Mouse (Mus musculus): Measurements from ENCODE around the gene Gm21761. TPM values are rescaled to one million over a fixed set of nuclear protein-coding genes. Genes with fewer than 3 reads are reported as not detected.
"Not testable (repeated sequence)": the region's sequence is repeated elsewhere in the genome, so short reads cannot be mapped to it uniquely, and the experiment has no call there.

Gm21761 gene
- polyA plus RNA-seq (2014; fragmentation: Nextera tagmentation; extraction: Ambion mirVana): not detected in 2 replicates

DNA sequence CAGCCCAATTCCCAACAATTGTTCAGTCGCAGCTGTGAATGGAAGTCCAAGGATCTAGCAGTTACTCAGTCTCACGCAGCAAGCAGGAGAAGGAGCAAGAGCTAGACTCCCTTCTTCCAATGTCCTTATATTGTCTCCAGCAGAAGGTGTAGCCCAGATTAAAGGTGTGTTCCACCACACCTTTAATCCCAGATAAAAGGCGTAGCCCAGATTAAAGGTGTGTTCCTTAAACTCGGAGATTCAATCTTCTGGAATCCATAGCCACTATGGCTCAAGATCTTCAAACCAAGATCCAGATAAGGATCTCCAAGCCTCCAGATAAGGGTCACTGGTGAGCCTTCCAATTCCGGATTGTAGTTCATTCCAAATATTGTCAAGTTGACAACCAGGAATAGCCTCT, at the start of gene Gm21761:
TSS of gene Gm21761 (minus strand) at position 101 of the 400 bp plus-strand sequence.
- H3K9ac ChIP-seq (ENCODE audit: low read depth, low read length); ATAC-seq (replicated peaks; ENCODE audit: insufficient number of reproducible peaks, low FRiP score, low TSS enrichment); H3K36me3 ChIP-seq (ENCODE audit: control insufficient read depth, insufficient read depth, low read length); H3K27me3 ChIP-seq (ENCODE audit: control insufficient read depth, insufficient read depth, low read length); H3K4me2 ChIP-seq; H3K27ac ChIP-seq (ENCODE audit: low read depth, low read length); H3K4me1 ChIP-seq (ENCODE audit: control insufficient read depth, insufficient read depth, low read length); H3K4me3 ChIP-seq (ENCODE audit: low read depth, low read length); H3K9me3 ChIP-seq (replicated peaks; ENCODE audit: control insufficient read depth, low read length): not testable (repeated sequence)
- WGBS (ENCODE audit: insufficient replicate concordance): no CpG with 5 or more reads among the region's 5 CpGs

DNA sequence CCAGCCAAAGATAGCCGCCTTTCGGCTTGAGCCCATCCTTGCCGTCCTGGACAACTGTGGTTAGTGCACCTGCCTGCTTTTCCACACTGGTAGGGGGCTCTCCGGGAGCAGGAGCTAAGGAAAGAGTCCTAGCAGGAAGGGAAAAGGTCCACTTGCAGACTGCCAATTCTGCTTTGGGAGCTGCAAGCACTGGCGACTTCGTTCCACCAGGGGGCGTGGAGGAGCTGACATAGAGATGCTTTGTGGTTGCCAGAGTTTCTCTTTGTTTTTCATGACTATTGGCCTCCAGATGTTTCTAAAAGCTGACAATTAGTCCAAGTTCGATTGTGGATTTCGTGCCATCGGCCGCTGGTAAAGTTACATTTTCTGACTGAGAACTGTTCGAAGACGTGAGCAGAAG, 40.1 kb upstream of the Gm21761 start:
- H3K4me2 ChIP-seq; H3K9me3 ChIP-seq (replicated peaks; ENCODE audit: control insufficient read depth, low read length); H3K4me3 ChIP-seq (ENCODE audit: low read depth, low read length); H3K4me1 ChIP-seq (ENCODE audit: control insufficient read depth, insufficient read depth, low read length); H3K27ac ChIP-seq (ENCODE audit: low read depth, low read length); ATAC-seq (replicated peaks; ENCODE audit: insufficient number of reproducible peaks, low FRiP score, low TSS enrichment); H3K36me3 ChIP-seq (ENCODE audit: control insufficient read depth, insufficient read depth, low read length); H3K9ac ChIP-seq (ENCODE audit: low read depth, low read length); H3K27me3 ChIP-seq (ENCODE audit: control insufficient read depth, insufficient read depth, low read length): not testable (repeated sequence)
- WGBS (ENCODE audit: insufficient replicate concordance): no CpG with 5 or more reads among the region's 13 CpGs

DNA sequence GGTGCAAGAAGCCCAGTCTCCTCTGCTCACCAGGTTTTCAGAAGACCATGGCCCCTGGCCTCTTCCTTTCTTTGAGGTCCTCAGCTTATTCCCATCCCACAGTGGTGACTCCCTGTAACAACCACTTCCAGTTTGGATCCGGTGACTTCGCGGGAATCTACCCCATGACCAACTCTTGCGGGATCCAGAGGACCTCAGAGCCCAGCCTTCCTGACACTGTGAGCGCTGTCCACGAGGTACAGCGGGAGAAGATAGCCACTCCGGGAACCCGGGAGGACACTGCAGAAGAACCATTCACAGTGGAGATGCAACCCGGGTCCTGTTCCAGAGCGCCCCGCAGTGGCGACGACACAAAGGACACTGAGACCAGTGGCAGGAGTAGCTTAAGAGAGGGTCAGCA, 39.1 kb upstream of the Gm21761 start:
- not testable (repeated sequence) for H3K4me2 ChIP-seq; H3K4me3 ChIP-seq (ENCODE audit: low read depth, low read length); H3K9me3 ChIP-seq (replicated peaks; ENCODE audit: control insufficient read depth, low read length); ATAC-seq (replicated peaks; ENCODE audit: insufficient number of reproducible peaks, low FRiP score, low TSS enrichment); H3K27me3 ChIP-seq (ENCODE audit: control insufficient read depth, insufficient read depth, low read length); H3K4me1 ChIP-seq (ENCODE audit: control insufficient read depth, insufficient read depth, low read length); H3K36me3 ChIP-seq (ENCODE audit: control insufficient read depth, insufficient read depth, low read length); H3K27ac ChIP-seq (ENCODE audit: low read depth, low read length); H3K9ac ChIP-seq (ENCODE audit: low read depth, low read length)
- WGBS (ENCODE audit: insufficient replicate concordance): no CpG with 5 or more reads among the region's 14 CpGs

DNA sequence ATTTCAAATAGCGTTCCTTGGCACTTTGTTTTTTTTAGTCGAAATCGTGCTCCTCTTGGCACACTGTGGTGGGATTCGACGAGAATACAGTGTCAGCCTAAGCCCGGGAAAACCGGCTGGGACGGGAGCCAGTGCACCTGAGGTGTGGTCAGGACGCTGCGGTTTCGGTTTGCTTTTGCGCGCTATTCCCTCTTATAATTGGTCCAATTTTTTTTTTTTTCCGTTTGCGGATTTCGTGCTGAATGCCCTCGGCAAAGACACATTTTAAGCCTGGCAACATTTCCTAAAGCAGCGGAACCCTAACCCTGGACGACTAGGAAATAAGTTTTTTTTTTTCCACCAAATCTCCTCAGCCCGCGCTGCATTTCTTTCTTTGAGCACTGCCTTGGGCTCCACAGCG, 36.9 kb upstream of the Gm21761 start:
- Histone ChIP-seq H3K4me3 (ENCODE audit: low read depth, low read length) (peak overlapping the region; percentile 26), H3K4me2 (peak overlapping the region; percentile 43)
- WGBS (ENCODE audit: insufficient replicate concordance): under 1% methylated on average over 20 of the region's 22 CpGs
- not testable (repeated sequence) for H3K4me1 ChIP-seq (ENCODE audit: control insufficient read depth, insufficient read depth, low read length); H3K27ac ChIP-seq (ENCODE audit: low read depth, low read length); H3K9ac ChIP-seq (ENCODE audit: low read depth, low read length); H3K27me3 ChIP-seq (ENCODE audit: control insufficient read depth, insufficient read depth, low read length); ATAC-seq (replicated peaks; ENCODE audit: insufficient number of reproducible peaks, low FRiP score, low TSS enrichment); H3K36me3 ChIP-seq (ENCODE audit: control insufficient read depth, insufficient read depth, low read length); H3K9me3 ChIP-seq (replicated peaks; ENCODE audit: control insufficient read depth, low read length)

DNA sequence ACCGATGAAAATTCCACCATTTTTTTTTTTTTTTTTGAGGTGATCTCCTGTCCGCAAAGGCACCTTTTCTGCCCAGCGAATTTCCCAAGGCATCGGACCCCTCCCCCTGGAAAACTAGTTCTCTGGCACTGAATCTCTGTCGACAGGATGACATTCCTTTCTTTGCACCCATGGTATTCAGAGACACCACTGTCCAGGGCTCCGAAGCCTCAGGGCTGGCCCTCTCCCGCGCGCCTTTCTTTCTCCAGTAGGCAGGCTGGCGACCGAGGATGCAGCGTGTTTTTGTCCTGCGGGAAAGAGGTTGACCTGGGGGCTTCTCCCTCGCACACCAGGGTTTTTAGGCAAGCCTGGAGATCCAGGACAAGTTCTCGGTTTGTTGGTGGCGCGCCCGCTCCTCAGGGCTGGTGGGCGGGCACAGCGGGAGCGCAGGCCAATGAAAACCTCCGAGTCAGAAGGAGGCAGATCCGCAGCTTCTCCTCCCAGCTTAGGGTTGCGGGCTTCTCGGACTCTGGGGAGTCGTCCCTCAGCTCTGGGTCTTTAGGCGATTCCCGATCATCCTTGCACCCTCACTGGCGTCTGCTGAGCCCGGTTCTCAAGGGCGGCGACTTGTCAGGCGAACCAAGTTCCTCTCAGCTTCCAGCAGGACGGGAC, 36.4 kb upstream of the Gm21761 start:
- H3K36me3 ChIP-seq (ENCODE audit: control insufficient read depth, insufficient read depth, low read length); H3K27me3 ChIP-seq (ENCODE audit: control insufficient read depth, insufficient read depth, low read length); H3K4me1 ChIP-seq (ENCODE audit: control insufficient read depth, insufficient read depth, low read length); H3K9ac ChIP-seq (ENCODE audit: low read depth, low read length); H3K27ac ChIP-seq (ENCODE audit: low read depth, low read length); H3K9me3 ChIP-seq (replicated peaks; ENCODE audit: control insufficient read depth, low read length): not testable (repeated sequence)
- ATAC-seq (replicated peaks; ENCODE audit: insufficient number of reproducible peaks, low FRiP score, low TSS enrichment): peak; percentile 62; the same call in 1 of the 2 replicates
- Histone ChIP-seq H3K4me3 (ENCODE audit: low read depth, low read length) (peak overlapping the region; percentile 26; the same call in 1 of the 2 replicates), H3K4me2 (peak overlapping the region; percentile 43)
- under 1% methylated on average over 15 of the region's 34 CpGs for WGBS (ENCODE audit: insufficient replicate concordance)

DNA sequence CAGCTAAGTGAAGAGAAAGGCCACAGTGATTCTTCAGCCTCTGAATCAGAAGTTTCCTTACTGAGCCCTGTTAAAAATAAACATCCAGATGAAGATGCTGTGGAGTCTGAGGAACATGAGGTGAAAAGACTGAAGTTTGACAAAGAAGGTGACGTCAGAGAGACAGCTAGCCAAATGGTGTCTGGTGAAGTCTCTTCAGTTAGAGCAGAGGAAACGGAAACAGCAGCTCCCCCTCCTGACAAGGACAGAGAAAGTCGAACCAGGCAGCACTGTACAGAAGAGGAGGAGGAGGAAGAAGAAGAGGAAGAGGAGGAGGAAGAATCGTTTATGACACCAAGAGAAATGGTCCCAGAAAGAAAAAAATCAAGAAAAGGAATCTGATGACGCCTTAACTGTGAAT, 33.8 kb upstream of the Gm21761 start:
- H3K9me3 ChIP-seq (replicated peaks; ENCODE audit: control insufficient read depth, low read length); H3K4me1 ChIP-seq (ENCODE audit: control insufficient read depth, insufficient read depth, low read length); ATAC-seq (replicated peaks; ENCODE audit: insufficient number of reproducible peaks, low FRiP score, low TSS enrichment); H3K27ac ChIP-seq (ENCODE audit: low read depth, low read length); H3K9ac ChIP-seq (ENCODE audit: low read depth, low read length); H3K4me2 ChIP-seq; H3K4me3 ChIP-seq (ENCODE audit: low read depth, low read length); H3K27me3 ChIP-seq (ENCODE audit: control insufficient read depth, insufficient read depth, low read length); H3K36me3 ChIP-seq (ENCODE audit: control insufficient read depth, insufficient read depth, low read length): not testable (repeated sequence)
- no CpG with 5 or more reads among the region's 5 CpGs for WGBS (ENCODE audit: insufficient replicate concordance)

DNA sequence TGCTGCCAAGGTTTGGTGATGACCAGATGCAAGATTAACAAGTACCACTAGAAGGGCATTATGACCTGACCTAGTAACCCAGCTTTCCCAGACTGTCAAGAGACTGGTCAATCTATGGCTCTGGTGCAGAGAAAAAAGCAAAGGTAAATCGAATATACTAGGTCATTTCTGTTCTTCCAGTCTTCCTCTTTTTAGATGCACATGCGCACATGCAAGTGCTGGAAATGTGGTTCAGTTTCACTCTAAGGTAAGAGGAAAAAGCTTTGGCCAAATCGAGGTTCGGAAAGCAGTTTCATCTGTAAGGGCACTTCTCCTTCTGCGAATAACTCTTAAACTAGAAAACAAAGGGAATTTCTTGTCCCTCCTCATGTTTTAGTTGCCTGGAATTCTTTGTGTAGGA, 26.5 kb upstream of the Gm21761 start:
- not testable (repeated sequence) for H3K4me3 ChIP-seq (ENCODE audit: low read depth, low read length); H3K27ac ChIP-seq (ENCODE audit: low read depth, low read length); H3K9ac ChIP-seq (ENCODE audit: low read depth, low read length); H3K4me2 ChIP-seq; H3K27me3 ChIP-seq (ENCODE audit: control insufficient read depth, insufficient read depth, low read length); H3K4me1 ChIP-seq (ENCODE audit: control insufficient read depth, insufficient read depth, low read length); H3K36me3 ChIP-seq (ENCODE audit: control insufficient read depth, insufficient read depth, low read length); ATAC-seq (replicated peaks; ENCODE audit: insufficient number of reproducible peaks, low FRiP score, low TSS enrichment); H3K9me3 ChIP-seq (replicated peaks; ENCODE audit: control insufficient read depth, low read length)
- no CpG with 5 or more reads among the region's 5 CpGs for WGBS (ENCODE audit: insufficient replicate concordance)

DNA sequence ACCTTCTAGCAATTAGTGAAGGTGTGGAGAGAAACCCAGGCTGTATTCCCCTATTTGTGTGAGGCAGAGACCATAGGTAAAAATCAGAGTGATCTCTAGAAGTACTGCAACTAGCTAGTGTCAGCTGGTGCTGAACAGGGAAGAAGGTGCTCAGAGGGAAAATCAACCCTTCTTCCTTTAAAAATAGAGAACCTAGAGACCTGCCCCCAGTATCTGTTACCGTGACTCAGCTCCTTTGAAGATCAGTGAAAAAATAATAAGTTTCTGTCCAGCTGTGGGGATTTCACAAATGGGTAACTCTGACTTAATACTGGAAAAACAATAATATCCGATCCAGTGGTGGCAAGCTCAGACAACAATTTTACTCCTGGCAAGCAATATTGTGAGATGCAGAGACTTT, 26.0 kb upstream of the Gm21761 start:
- not testable (repeated sequence) for ATAC-seq (replicated peaks; ENCODE audit: insufficient number of reproducible peaks, low FRiP score, low TSS enrichment); H3K4me1 ChIP-seq (ENCODE audit: control insufficient read depth, insufficient read depth, low read length); H3K27ac ChIP-seq (ENCODE audit: low read depth, low read length); H3K4me3 ChIP-seq (ENCODE audit: low read depth, low read length); H3K36me3 ChIP-seq (ENCODE audit: control insufficient read depth, insufficient read depth, low read length); H3K4me2 ChIP-seq; H3K9ac ChIP-seq (ENCODE audit: low read depth, low read length); H3K9me3 ChIP-seq (replicated peaks; ENCODE audit: control insufficient read depth, low read length); H3K27me3 ChIP-seq (ENCODE audit: control insufficient read depth, insufficient read depth, low read length)
- WGBS (ENCODE audit: insufficient replicate concordance): 79% methylated on average over 2 of the region's 2 CpGs

DNA sequence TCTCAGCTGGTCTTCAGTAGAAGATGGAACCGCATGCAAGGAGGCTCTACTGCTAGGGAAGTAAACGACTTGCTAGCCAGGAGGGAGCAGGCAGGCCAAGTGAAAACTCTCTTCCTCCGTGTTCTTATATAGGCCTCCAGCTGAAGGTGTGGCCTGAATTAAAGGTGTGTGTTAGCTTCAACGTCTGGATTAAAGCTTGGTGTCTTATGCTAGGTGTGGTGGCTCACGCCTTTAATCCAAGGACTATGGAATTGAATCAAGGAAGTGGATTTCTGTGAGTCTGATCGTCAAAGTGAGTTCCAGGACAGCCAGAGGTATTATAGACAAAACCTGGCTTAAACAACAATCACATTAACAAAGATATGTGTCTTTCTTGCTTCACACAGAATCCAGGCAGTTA, 21.6 kb upstream of the Gm21761 start, which contains the start of gene B020031M17Rik:
TSS of gene B020031M17Rik (minus strand) at position 101 of the 400 bp plus-strand sequence.
- not testable (repeated sequence) for H3K27me3 ChIP-seq (ENCODE audit: control insufficient read depth, insufficient read depth, low read length); H3K9me3 ChIP-seq (replicated peaks; ENCODE audit: control insufficient read depth, low read length); H3K9ac ChIP-seq (ENCODE audit: low read depth, low read length); ATAC-seq (replicated peaks; ENCODE audit: insufficient number of reproducible peaks, low FRiP score, low TSS enrichment); H3K36me3 ChIP-seq (ENCODE audit: control insufficient read depth, insufficient read depth, low read length); H3K4me3 ChIP-seq (ENCODE audit: low read depth, low read length); H3K4me2 ChIP-seq; H3K27ac ChIP-seq (ENCODE audit: low read depth, low read length); H3K4me1 ChIP-seq (ENCODE audit: control insufficient read depth, insufficient read depth, low read length)
- 70% methylated on average over 3 of the region's 6 CpGs for WGBS (ENCODE audit: insufficient replicate concordance)
